Mouse (Mus musculus) heart, embryonic 15.5 days (tissue): ENCODE results near the gene Eif3c. TPM values are rescaled to one million over a fixed set of nuclear protein-coding genes. Genes with fewer than 3 reads are reported as not detected.

ENCODE experiments used
- ATAC-seq: fragments of 200-750 bp; cut with Nextera tagmentation; replicated peaks from 2 replicates; pipeline ENCODE4 v1.8.0; 2017; ENCODE audit warnings: low read depth, moderate TSS enrichment; ENCODE audit not compliant: insufficient number of reproducible peaks, insufficient read depth, low FRiP score
- H3K27ac ChIP-seq: fragments of 300-500 bp; sonication (generic); 2 replicates; pipeline ENCODE4 v1.5.1; 2015; ENCODE audit warnings: mild to moderate bottlenecking, inconsistent platforms
- H3K27me3 ChIP-seq: fragments of 300-500 bp; sonication (generic); 2 replicates; pipeline ENCODE4 v1.6.1; 2015; ENCODE audit warnings: inconsistent platforms
- H3K36me3 ChIP-seq: fragments of 300-500 bp; sonication (generic); 2 replicates; pipeline ENCODE4 v1.6.1; 2015; ENCODE audit warnings: mild to moderate bottlenecking, inconsistent platforms
- H3K4me1 ChIP-seq: fragments of 300-500 bp; sonication (generic); replicated peaks from 2 replicates; pipeline ENCODE4 v1.6.1; 2015; ENCODE audit warnings: inconsistent platforms
- H3K4me2 ChIP-seq: fragments of 300-500 bp; sonication (generic); 2 replicates; pipeline ENCODE4 v1.6.1; 2015; ENCODE audit warnings: inconsistent platforms, mild to moderate bottlenecking, moderate library complexity
- H3K4me3 ChIP-seq: fragments of 300-500 bp; sonication (generic); 2 replicates; pipeline ENCODE4 v1.5.1; 2015; ENCODE audit warnings: mild to moderate bottlenecking, inconsistent platforms
- H3K9ac ChIP-seq: fragments of 300-500 bp; sonication (generic); 2 replicates; pipeline ENCODE4 v1.6.1; 2015; ENCODE audit warnings: mild to moderate bottlenecking, inconsistent platforms
- H3K9me3 ChIP-seq: fragments of 300-500 bp; sonication (generic); replicated peaks from 2 replicates; pipeline ENCODE4 v1.6.1; 2016; ENCODE audit warnings: inconsistent platforms
- WGBS: fragments of 180-500 bp; shearing (Covaris S2); methylation state at CpG from one replicate; pipeline ENCODE4 v1.1.7; 2015; ENCODE audit warnings: mixed read lengths; 5-methylcytosine and 5-hydroxymethylcytosine counted together
- polyA plus RNA-seq: library from polyadenylated mRNA; unstranded; fragments of >200 nt; fragmentation: Nextera tagmentation; extraction: Ambion mirVana; gene quantifications from 2 replicates; pipeline ENCODE4 v1.2.1, GENCODE M21; 2015

Gene Eif3c
- 114 and 119 TPM in 2 replicates for polyA plus RNA-seq

DNA sequence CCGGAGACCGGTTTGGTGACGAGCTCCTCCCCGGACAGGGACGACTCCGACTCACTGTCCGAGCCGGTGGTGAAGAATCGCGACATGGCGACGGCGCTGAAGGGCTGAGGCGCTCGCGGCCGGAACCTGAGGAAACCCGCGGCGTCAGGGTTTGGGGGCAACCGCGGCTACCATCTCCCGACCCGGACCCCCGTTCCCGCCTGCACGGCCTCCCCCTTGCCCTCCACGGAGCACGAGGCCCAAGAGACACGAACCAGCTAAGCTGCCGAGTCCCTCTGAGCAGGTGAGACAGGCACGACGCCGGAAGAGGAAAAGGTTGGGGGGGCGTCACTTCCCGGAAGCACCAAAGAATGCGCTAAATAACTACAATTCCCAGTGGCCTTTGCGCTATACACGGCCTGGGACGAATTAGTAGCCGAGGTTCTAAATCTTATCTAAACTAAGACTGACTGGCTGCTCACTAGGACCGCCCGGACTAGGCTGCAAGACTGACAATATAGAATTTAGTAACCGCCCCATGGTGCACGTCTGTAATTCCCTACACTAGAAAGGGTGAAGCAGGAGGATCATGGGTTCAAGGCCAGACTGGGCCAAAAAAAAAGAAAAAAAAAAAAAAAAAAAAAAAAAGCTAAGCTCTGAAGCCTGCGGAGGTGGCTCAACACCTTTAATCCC, at the start of gene Eif3c:
Gene Eif3c (minus strand): TSS at position 318 of the 672 bp plus-strand sequence.
- H3K4me2 ChIP-seq, result peak within 1 kb of the TSS; percentile 77
- peak; percentile 87 for ATAC-seq
- whole genome bisulfite sequencing, result under 1% methylated on average over 46 of the region's 46 CpGs

DNA sequence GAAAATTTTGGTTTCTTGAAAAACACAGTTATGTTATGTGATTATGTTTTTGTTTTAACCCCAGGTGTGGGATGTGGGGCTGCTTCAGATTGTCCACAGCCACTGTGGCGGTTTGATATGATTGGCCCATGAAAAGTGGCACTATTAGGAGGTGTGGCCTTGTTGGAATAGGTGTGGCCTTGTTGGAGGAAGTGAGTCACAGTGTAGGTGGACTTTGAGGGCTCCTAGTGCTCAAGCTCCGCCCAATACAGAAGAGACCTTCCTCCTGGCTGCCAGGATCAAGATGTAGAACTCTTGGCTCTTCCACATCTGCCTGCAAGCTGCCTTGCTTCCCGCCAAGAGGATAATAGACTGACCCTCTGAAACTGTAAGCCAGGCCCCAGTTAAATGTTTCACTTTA, 46.5 kb upstream of the Eif3c start:
- H3K9ac ChIP-seq, result no peak overlapping the region
- H3K4me2 ChIP-seq, result no peak overlapping the region
- H3K4me1 ChIP-seq, result no peaks in the 10 kb centered on the region
- no peaks in the 10 kb centered on the region for H3K27me3 ChIP-seq
- WGBS, result 67% methylated on average over 3 of the region's 3 CpGs
- no peak for ATAC-seq
- H3K27ac ChIP-seq, result no peak overlapping the region
- H3K9me3 ChIP-seq, result no peaks in the 10 kb centered on the region
- no peaks in the 10 kb centered on the region for H3K36me3 ChIP-seq
- no peak overlapping the region for H3K4me3 ChIP-seq

More for the DNA sequence above, at the start of gene Eif3c:
- peaks cover 31% of the 10 kb centered on the region for H3K36me3 ChIP-seq
- H3K9me3 ChIP-seq, result no peaks in the 10 kb centered on the region
- H3K9ac ChIP-seq, result peak within 1 kb of the TSS; percentile 85
- H3K27ac ChIP-seq, result peak within 1 kb of the TSS; percentile 84
- H3K4me3 ChIP-seq, result peak within 1 kb of the TSS; percentile 84
- peaks cover 8% of the 10 kb centered on the region for H3K4me1 ChIP-seq
- no peaks in the 10 kb centered on the region for H3K27me3 ChIP-seq

DNA sequence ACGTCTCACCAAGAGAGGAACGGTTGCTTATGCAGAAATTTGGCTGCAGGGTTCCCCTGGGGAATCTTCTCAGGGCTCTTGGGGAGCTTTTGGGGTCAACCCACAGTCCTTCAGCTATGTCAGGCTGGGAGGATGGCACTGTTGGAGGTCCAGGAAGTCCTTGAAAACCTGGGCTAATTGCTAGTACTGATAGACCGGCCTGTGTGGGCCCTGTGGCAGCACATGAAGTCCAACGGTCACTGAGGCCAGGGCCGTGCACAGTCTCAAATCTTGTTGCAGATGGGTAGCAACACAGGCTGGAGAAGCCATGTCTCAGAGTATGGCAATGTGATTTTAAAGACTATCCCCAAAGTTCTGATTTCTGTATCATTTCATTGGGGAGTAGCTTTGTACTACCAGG, 41.6 kb upstream of the Eif3c start:
- Histone ChIP-seq H3K4me1 (no peaks in the 10 kb centered on the region), H3K36me3 (no peaks in the 10 kb centered on the region), H3K9me3 (no peaks in the 10 kb centered on the region), H3K4me2 (no peak overlapping the region), H3K9ac (no peak overlapping the region), H3K27ac (no peak overlapping the region), H3K27me3 (no peaks in the 10 kb centered on the region), H3K4me3 (no peak overlapping the region)
- 76% methylated on average over 5 of the region's 5 CpGs for WGBS
- no peak for ATAC-seq

DNA sequence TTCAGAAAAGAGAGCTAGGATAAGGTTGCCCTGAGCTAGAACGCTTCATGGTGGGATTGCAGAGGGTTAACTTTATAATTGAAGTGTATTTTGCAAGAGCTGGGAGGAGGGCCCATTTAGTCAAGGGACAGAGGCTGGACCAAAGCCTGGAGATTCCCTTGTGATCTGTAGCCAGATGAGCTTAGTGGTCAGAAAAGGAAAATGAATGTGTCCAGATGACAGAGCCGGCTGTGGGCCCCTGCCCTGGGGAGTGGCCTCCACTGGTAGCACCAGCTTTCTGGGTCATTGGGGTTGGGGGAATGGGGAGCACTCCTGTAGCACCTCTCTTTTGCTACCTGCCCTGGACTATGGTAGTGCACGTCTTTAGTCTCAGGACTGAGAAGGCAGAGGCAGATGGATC, 40.9 kb upstream of the Eif3c start:
- no peak for ATAC-seq

DNA sequence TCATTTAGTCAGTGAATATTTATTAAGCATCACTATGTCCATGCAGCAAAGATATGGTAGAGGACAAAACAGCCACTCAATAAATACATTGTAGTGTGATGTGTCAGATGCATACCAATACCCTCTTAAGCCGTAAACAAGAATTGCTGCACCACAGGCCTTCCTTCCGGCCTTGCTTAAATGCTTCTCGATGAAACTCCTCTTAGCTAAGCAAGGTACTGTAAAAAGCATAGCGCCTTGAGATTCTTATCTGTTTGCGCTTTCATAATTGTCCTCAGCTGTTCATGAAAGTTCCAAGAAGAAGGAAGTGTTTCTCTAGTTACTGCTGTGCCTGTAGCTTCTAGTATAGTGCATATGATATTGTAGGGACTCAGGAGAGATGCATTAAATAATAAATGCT, 40.4 kb upstream of the Eif3c start:
- ATAC-seq, result no peak
- Histone ChIP-seq H3K27ac (no peak overlapping the region), H3K27me3 (no peaks in the 10 kb centered on the region), H3K4me3 (no peak overlapping the region), H3K4me1 (no peaks in the 10 kb centered on the region), H3K4me2 (no peak overlapping the region), H3K9me3 (no peaks in the 10 kb centered on the region), H3K9ac (no peak overlapping the region), H3K36me3 (no peaks in the 10 kb centered on the region)
- 73% methylated on average over 5 of the region's 5 CpGs for WGBS

More for the DNA sequence above, 40.9 kb upstream of the Eif3c start:
- no peaks in the 10 kb centered on the region for H3K4me1 ChIP-seq
- no peak overlapping the region for H3K4me3 ChIP-seq
- WGBS, result 75% methylated on average over 3 of the region's 3 CpGs
- no peak overlapping the region for H3K27ac ChIP-seq
- H3K27me3 ChIP-seq, result no peaks in the 10 kb centered on the region
- H3K9ac ChIP-seq, result no peak overlapping the region
- no peaks in the 10 kb centered on the region for H3K9me3 ChIP-seq
- H3K4me2 ChIP-seq, result no peak overlapping the region
- H3K36me3 ChIP-seq, result no peaks in the 10 kb centered on the region

DNA sequence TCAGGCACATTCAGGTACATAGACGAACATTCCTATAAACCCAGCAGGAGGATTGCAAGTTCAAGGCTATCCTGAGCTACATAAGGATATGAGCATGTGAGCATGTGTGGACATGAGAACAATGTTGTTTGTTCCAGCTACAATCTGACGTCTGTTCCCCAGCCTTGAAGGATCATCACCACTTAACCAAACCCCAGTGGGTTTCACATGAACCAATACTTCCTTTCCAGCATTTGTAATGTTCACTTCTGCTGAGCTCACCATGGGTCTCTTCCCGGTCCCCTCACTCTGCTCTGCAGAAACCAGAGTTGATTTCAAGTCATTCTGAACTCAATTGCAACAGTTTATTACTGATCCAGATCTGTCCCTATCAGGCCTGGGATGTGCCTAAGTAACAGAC, 36.4 kb upstream of the Eif3c start:
- H3K9ac ChIP-seq, result no peak overlapping the region
- ATAC-seq, result no peak
- 71% methylated on average over 3 of the region's 3 CpGs for WGBS
- H3K36me3 ChIP-seq, result no peaks in the 10 kb centered on the region
- no peaks in the 10 kb centered on the region for H3K9me3 ChIP-seq
- no peak overlapping the region for H3K27ac ChIP-seq
- no peaks in the 10 kb centered on the region for H3K4me1 ChIP-seq
- H3K27me3 ChIP-seq, result no peaks in the 10 kb centered on the region
- H3K4me2 ChIP-seq, result no peak overlapping the region
- H3K4me3 ChIP-seq, result no peak overlapping the region

DNA sequence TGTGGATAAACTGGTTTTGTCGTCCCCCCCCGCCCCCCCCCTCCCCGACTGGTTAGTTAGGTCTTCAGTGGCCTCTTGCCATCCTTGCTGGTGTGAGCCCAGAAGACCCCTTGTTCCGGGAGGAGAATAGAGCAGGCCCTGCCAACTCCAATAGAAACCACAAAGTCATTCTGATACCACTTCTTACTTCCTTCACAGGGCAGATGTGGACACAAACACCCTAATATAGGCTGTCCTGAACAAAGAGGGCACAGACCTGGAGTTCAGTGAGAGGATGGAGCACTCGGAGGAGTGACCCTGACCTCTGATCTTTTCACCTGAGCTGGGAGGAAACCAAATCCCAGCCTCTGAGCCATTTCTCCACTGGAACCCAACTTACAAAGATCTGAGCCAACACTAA, 35.7 kb upstream of the Eif3c start:
- no peak overlapping the region for H3K4me3 ChIP-seq
- H3K4me2 ChIP-seq, result no peak overlapping the region
- no peaks in the 10 kb centered on the region for H3K9me3 ChIP-seq
- no peak for ATAC-seq
- no peak overlapping the region for H3K9ac ChIP-seq
- H3K27ac ChIP-seq, result no peak overlapping the region
- WGBS, result 44% methylated on average over 5 of the region's 5 CpGs
- H3K27me3 ChIP-seq, result no peaks in the 10 kb centered on the region
- no peaks in the 10 kb centered on the region for H3K36me3 ChIP-seq
- H3K4me1 ChIP-seq, result no peaks in the 10 kb centered on the region

DNA sequence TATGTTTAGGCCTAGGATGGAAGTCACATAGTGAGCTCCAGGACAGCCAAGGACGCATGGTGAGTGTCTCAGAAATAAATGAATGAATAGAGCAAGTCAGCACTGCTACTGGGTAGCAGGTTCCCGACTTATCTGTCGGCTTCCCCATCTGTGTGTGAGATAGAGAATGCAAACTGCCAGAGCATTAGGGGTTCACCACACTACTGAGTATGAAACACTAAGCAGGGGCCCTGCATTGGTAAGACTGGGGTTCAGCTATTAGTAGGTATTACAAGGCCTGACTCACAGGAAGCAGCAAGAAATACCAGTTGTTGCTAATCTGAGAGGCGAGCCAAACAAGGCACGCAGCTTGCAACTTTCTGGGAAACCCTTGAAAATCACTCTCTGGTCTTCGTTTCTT, 32.7 kb upstream of the Eif3c start:
- Histone ChIP-seq H3K4me3 (no peak overlapping the region), H3K9me3 (no peaks in the 10 kb centered on the region), H3K4me2 (no peak overlapping the region), H3K4me1 (no peaks in the 10 kb centered on the region), H3K36me3 (no peaks in the 10 kb centered on the region), H3K9ac (no peak overlapping the region), H3K27me3 (0 out of 2 replicates have a peak, but pooled peaks cover 5% of the 10 kb centered on the region), H3K27ac (no peak overlapping the region)
- ATAC-seq, result no peak
- 72% methylated on average over 6 of the region's 6 CpGs for WGBS

DNA sequence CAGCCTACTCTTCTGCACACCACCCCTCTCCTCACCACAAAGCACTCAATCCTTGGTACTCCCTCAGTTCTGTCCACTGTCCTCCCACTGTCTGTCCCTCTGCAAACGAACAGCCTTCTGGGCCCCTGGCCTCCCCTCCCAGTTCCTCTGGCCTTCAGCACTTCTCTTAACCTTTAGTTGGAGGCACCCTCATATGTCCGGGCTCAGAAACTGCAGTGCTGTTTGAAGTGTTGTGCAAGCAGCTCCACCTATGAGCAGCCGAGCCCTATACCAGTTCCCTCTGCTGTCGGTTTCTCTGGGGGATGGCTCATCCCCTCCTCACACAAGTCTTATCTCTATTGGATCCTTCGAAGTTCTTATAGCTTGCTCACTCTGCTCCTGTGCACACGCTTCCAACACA, 30.2 kb upstream of the Eif3c start:
- no peak overlapping the region for H3K4me2 ChIP-seq
- no peaks in the 10 kb centered on the region for H3K9me3 ChIP-seq
- no peak overlapping the region for H3K27ac ChIP-seq
- 0 out of 2 replicates have a peak, but pooled peaks cover 16% of the 10 kb centered on the region for H3K27me3 ChIP-seq
- H3K4me1 ChIP-seq, result no peaks in the 10 kb centered on the region
- no peak overlapping the region for H3K9ac ChIP-seq
- no peaks in the 10 kb centered on the region for H3K36me3 ChIP-seq
- no peak overlapping the region for H3K4me3 ChIP-seq
- ATAC-seq, result no peak
- WGBS, result 43% methylated on average over 6 of the region's 6 CpGs

DNA sequence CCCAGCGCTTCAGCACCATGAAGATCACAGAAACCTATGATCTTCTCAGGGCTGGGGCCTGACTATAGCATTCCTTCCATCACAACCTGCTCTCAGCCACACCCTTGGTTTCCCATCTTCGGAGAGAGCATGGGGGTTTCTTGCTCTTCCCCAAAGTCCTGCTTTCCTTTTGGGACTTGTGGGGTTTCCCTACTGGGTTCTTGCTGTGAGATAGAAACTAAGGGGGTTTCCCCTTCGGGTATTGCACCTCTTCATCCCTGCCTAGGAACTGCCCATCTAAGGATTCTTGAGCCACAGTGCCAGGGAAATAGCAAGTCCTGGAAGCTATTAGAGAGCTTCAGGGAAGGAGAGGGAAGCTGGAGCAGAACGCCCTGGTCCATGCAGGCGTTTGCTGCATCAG, 29.7 kb upstream of the Eif3c start:
- no peaks in the 10 kb centered on the region for H3K36me3 ChIP-seq
- H3K9me3 ChIP-seq, result no peaks in the 10 kb centered on the region
- ATAC-seq, result no peak
- H3K4me3 ChIP-seq, result no peak overlapping the region
- no peak overlapping the region for H3K4me2 ChIP-seq
- H3K27me3 ChIP-seq, result 0 out of 2 replicates have a peak, but pooled peaks cover 16% of the 10 kb centered on the region
- H3K4me1 ChIP-seq, result no peaks in the 10 kb centered on the region
- H3K9ac ChIP-seq, result no peak overlapping the region
- WGBS, result 74% methylated on average over 5 of the region's 5 CpGs
- H3K27ac ChIP-seq, result no peak overlapping the region

DNA sequence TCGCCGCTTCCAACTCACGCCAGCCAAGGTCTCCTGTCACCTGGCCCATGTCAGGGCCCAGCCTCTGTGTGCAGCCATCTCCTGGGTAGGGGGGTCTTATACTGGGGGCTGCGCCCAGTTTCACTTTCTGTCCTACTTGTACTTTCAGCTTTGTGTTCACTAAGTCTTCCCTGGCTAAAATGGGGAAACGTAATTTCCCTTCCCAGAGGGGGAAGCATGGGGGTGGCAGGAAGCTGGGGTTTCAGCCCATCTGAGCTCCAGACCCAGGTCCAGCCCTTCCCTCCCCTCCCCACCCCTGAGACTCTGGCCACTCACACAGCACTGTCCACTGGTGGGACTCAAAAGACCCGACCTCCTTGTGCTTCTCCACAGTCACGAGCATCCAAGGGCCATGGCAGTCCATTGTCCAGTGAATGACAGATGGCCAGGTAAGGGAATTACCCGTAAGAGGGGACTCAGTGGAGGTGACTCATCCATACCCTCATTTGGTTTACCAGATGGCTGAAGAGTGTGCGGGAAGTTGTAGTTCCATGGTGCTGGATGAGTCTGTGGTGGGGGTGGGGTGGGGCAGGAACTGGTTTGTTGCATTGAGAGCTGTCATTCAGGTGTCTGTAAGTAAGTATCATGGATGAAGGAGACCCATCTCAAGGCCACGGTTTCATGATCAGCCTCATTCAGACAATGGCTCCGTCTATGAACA, 28.8 kb upstream of the Eif3c start, which contains the start of gene Il27:
Gene Il27 (minus strand): TSS at position 80 of the 700 bp plus-strand sequence.
- Histone ChIP-seq H3K27ac (no peak within 1 kb of the TSS), H3K4me1 (no peaks in the 10 kb centered on the region), H3K27me3 (0 out of 2 replicates have a peak, but pooled peaks cover 16% of the 10 kb centered on the region), H3K36me3 (no peaks in the 10 kb centered on the region), H3K9ac (no peak within 1 kb of the TSS), H3K4me2 (no peak within 1 kb of the TSS), H3K9me3 (no peaks in the 10 kb centered on the region), H3K4me3 (no peak within 1 kb of the TSS)
- WGBS, result 74% methylated on average over 11 of the region's 11 CpGs
- ATAC-seq, result no peak
